Mouse (Mus musculus) liver, adult (tissue): ENCODE measurements around the gene Dhrs1.

Experiments used
- GATA4 ChIP-seq: IDR thresholded peaks from 2 replicates; pipeline ENCODE4 v1.6.1; 2014; ENCODE audit warnings: mild to moderate bottlenecking, low read length; ENCODE audit not compliant: insufficient replicate concordance

Gene Dhrs1

GRCm38 (mm10) chr14:55734869-55735268, 10.6 kb downstream of the Dhrs1 start:
- TF ChIP-seq GATA4, result no peak

- TF ChIP-seq GATA4, result no peak
These were observed 11.6 kb downstream of the Dhrs1 start for GRCm38 (mm10) chr14:55733889-55734288.

- no peak for TF ChIP-seq GATA4
These were observed 14.9 kb downstream of the Dhrs1 start for GRCm38 (mm10) chr14:55730531-55731032.

- TF ChIP-seq GATA4, result no peak
These were observed 15.4 kb downstream of the Dhrs1 start for GRCm38 (mm10) chr14:55730116-55730515.

- no peak for TF ChIP-seq GATA4
These were observed 17.4 kb downstream of the Dhrs1 start for GRCm38 (mm10) chr14:55727889-55728685.

- TF ChIP-seq GATA4, result no peak
These were observed 19.2 kb downstream of the Dhrs1 start for GRCm38 (mm10) chr14:55726261-55726660.

- peak; percentile 52; the same call in 1 of the 2 replicates for TF ChIP-seq GATA4
These were observed 21.0 kb downstream of the Dhrs1 start for GRCm38 (mm10) chr14:55724411-55724871.

GRCm38 (mm10) chr14:55723433-55723832, 22.1 kb downstream of the Dhrs1 start:
- TF ChIP-seq GATA4, result no peak

- TF ChIP-seq GATA4, result no peak
These were observed 23.0 kb downstream of the Dhrs1 start for GRCm38 (mm10) chr14:55722438-55722945.

GRCm38 (mm10) chr14:55721700-55722437, 23.6 kb downstream of the Dhrs1 start, which contains the start of gene Rabggta:
TSS of gene Rabggta (minus strand) at chr14:55722263.
- no peak for TF ChIP-seq GATA4

- TF ChIP-seq GATA4, result no peak
These were observed 24.4 kb downstream of the Dhrs1 start for GRCm38 (mm10) chr14:55721076-55721475.

- TF ChIP-seq GATA4, result no peak
These were observed 24.8 kb downstream of the Dhrs1 start for GRCm38 (mm10) chr14:55720666-55721065.

GRCm38 (mm10) chr14:55719737-55720136, 25.8 kb downstream of the Dhrs1 start:
- no peak for TF ChIP-seq GATA4

- TF ChIP-seq GATA4, result no peak
These were observed 28.6 kb downstream of the Dhrs1 start for GRCm38 (mm10) chr14:55716884-55717283.

GRCm38 (mm10) chr14:55716271-55716670, 29.2 kb downstream of the Dhrs1 start:
- no peak for TF ChIP-seq GATA4

- no peak for TF ChIP-seq GATA4
These were observed 30.6 kb downstream of the Dhrs1 start for GRCm38 (mm10) chr14:55714893-55715292.

GRCm38 (mm10) chr14:55713729-55714122, 31.8 kb downstream of the Dhrs1 start, which contains the start of gene Tgm1:
TSS of gene Tgm1 (minus strand) at chr14:55713926.
- no peak for TF ChIP-seq GATA4
